Mouse (Mus musculus) embryonic fibroblast, embryonic 13.5 days (primary cell): ENCODE data around the gene Drc1.

Source experiments
- CTCF ChIP-seq: IDR thresholded peaks from 2 replicates; pipeline ENCODE4 v1.5.1; 2011; ENCODE audit warnings: mild to moderate bottlenecking, control low read depth, low read length, moderate library complexity, borderline replicate concordance; ENCODE audit not compliant: insufficient read depth
- POLR2A ChIP-seq: IDR thresholded peaks from 2 replicates; pipeline ENCODE4 v1.6.1; 2011; ENCODE audit warnings: low read depth, mild to moderate bottlenecking, control low read depth, low read length, moderate library complexity

DNA sequence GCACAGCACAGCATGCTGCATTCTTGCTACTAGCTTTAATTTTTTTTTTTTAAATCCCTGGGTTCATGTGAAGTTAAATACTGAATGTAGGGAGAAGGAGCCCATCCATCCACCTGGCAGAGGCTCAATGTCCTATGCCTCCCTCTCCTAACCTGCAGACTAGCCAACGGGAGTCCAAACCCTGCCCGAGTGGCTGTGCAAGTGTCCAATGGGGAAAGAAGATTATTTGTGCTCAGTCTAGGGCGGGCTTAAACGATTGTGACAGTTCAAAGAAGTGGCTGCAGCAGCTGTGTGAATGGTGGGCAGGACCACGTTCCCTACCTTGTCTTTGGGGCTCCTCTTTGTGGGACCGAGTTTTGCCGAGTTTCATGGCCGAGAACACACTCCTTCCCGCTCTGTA is 125.7 kb downstream of the Drc1 start:
- TF ChIP-seq CTCF = no peak
- no peak for TF ChIP-seq POLR2A
